Mouse (Mus musculus): ENCODE measurements around the gene Stab1. TPM values are rescaled to one million over a fixed set of nuclear protein-coding genes. Genes with fewer than 3 reads are reported as not detected.

Gene Stab1
- polyA plus RNA-seq, 1 experiment from 2014 or later: 21.8 TPM

GRCm38 (mm10) chr14:31208084-31208483 is 39.6 kb upstream of the Stab1 start, which contains the start of gene Tnnc1:
Gene Tnnc1 (plus strand): TSS chr14:31208312.
- no peaks in the 10 kb centered on the region for H3K9me3 ChIP-seq (replicated peaks; ENCODE audit: control insufficient read depth, low read length)
- H3K27me3 ChIP-seq (replicated peaks; ENCODE audit: control insufficient read depth, insufficient read depth, low read length): no peaks in the 10 kb centered on the region
- peak within 1 kb of the TSS; percentile 86 for H3K4me2 ChIP-seq (ENCODE audit: low read length)
- H3K27ac ChIP-seq (ENCODE audit: low read depth, low read length): peak within 1 kb of the TSS; percentile 88; the same call in 1 of the 2 replicates
- no peak for DNase-seq (ENCODE audit: low spot score)
- peaks cover 11% of the 10 kb centered on the region; the same call in 1 of the 2 replicates for H3K4me1 ChIP-seq (ENCODE audit: control insufficient read depth, insufficient read depth, low read length)
- peaks cover 17% of the 10 kb centered on the region for H3K36me3 ChIP-seq (ENCODE audit: control insufficient read depth, insufficient read depth, low read length)
- peak within 1 kb of the TSS; percentile 95 for H3K9ac ChIP-seq (ENCODE audit: low read length)
- WGBS: 75% methylated on average over 2 of the region's 2 CpGs
- ATAC-seq: no peak
- peak within 1 kb of the TSS; percentile 81; the same call in 1 of the 2 replicates for H3K4me3 ChIP-seq (ENCODE audit: low read depth, low read length)

GRCm38 (mm10) chr14:31207070-31207830 is 38.8 kb upstream of the Stab1 start:
- Histone ChIP-seq H3K27me3 (replicated peaks; ENCODE audit: control insufficient read depth, insufficient read depth, low read length) (no peaks in the 10 kb centered on the region), H3K4me1 (ENCODE audit: control insufficient read depth, insufficient read depth, low read length) (peaks cover 11% of the 10 kb centered on the region; the same call in 1 of the 2 replicates), H3K27ac (ENCODE audit: low read depth, low read length) (peak overlapping the region; percentile 88), H3K9me3 (replicated peaks; ENCODE audit: control insufficient read depth, low read length) (no peaks in the 10 kb centered on the region), H3K36me3 (ENCODE audit: control insufficient read depth, insufficient read depth, low read length) (peaks cover 25% of the 10 kb centered on the region), H3K4me3 (ENCODE audit: low read depth, low read length) (peak overlapping the region; percentile 81), H3K9ac (ENCODE audit: low read length) (peak overlapping the region; percentile 95), H3K4me2 (ENCODE audit: low read length) (peak overlapping the region; percentile 86)
- ATAC-seq (peak; percentile 19), DNase-seq (ENCODE audit: low spot score) (no peak)
- 81% methylated on average over 13 of the region's 13 CpGs for WGBS

GRCm38 (mm10) chr14:31206472-31206981 is 38.1 kb upstream of the Stab1 start:
- peak overlapping the region; percentile 81 for H3K4me3 ChIP-seq (ENCODE audit: low read depth, low read length)
- peak; percentile 97 for DNase-seq (ENCODE audit: low spot score)
- WGBS: under 1% methylated on average over 37 of the region's 48 CpGs

GRCm38 (mm10) chr14:31205562-31206467 is 37.4 kb upstream of the Stab1 start:
- H3K27me3 ChIP-seq (replicated peaks; ENCODE audit: control insufficient read depth, insufficient read depth, low read length): no peaks in the 10 kb centered on the region
- DNase-seq (ENCODE audit: low spot score) (peak; percentile 58), ATAC-seq (peak; percentile 57)
- peaks cover 39% of the 10 kb centered on the region for H3K36me3 ChIP-seq (ENCODE audit: control insufficient read depth, insufficient read depth, low read length)
- peak overlapping the region; percentile 81 for H3K4me3 ChIP-seq (ENCODE audit: low read depth, low read length)
- peak overlapping the region; percentile 95 for H3K9ac ChIP-seq (ENCODE audit: low read length)
- peaks cover 11% of the 10 kb centered on the region; the same call in 1 of the 2 replicates for H3K4me1 ChIP-seq (ENCODE audit: control insufficient read depth, insufficient read depth, low read length)
- H3K27ac ChIP-seq (ENCODE audit: low read depth, low read length): peak overlapping the region; percentile 88
- H3K4me2 ChIP-seq (ENCODE audit: low read length): peak overlapping the region; percentile 86
- under 1% methylated on average over 39 of the region's 39 CpGs for WGBS
- H3K9me3 ChIP-seq (replicated peaks; ENCODE audit: control insufficient read depth, low read length): no peaks in the 10 kb centered on the region

More at GRCm38 (mm10) chr14:31206472-31206981, 38.1 kb upstream of the Stab1 start:
- peak overlapping the region; percentile 95 for H3K9ac ChIP-seq (ENCODE audit: low read length)
- H3K4me1 ChIP-seq (ENCODE audit: control insufficient read depth, insufficient read depth, low read length): peaks cover 11% of the 10 kb centered on the region; the same call in 1 of the 2 replicates
- H3K36me3 ChIP-seq (ENCODE audit: control insufficient read depth, insufficient read depth, low read length): peaks cover 32% of the 10 kb centered on the region
- no peaks in the 10 kb centered on the region for H3K9me3 ChIP-seq (replicated peaks; ENCODE audit: control insufficient read depth, low read length)
- peak overlapping the region; percentile 88 for H3K27ac ChIP-seq (ENCODE audit: low read depth, low read length)
- peak; percentile 82 for ATAC-seq
- peak overlapping the region; percentile 86 for H3K4me2 ChIP-seq (ENCODE audit: low read length)
- no peaks in the 10 kb centered on the region for H3K27me3 ChIP-seq (replicated peaks; ENCODE audit: control insufficient read depth, insufficient read depth, low read length)

- peak overlapping the region; percentile 88 for H3K27ac ChIP-seq (ENCODE audit: low read depth, low read length)
- no peak for DNase-seq (ENCODE audit: low spot score)
- peaks cover 45% of the 10 kb centered on the region for H3K36me3 ChIP-seq (ENCODE audit: control insufficient read depth, insufficient read depth, low read length)
- no peak for ATAC-seq
- peak overlapping the region; percentile 95 for H3K9ac ChIP-seq (ENCODE audit: low read length)
- peak overlapping the region; percentile 81 for H3K4me3 ChIP-seq (ENCODE audit: low read depth, low read length)
- H3K27me3 ChIP-seq (replicated peaks; ENCODE audit: control insufficient read depth, insufficient read depth, low read length): no peaks in the 10 kb centered on the region
- no peaks in the 10 kb centered on the region for H3K9me3 ChIP-seq (replicated peaks; ENCODE audit: control insufficient read depth, low read length)
- WGBS: 20% methylated on average over 8 of the region's 8 CpGs
- peak overlapping the region; percentile 86 for H3K4me2 ChIP-seq (ENCODE audit: low read length)
- H3K4me1 ChIP-seq (ENCODE audit: control insufficient read depth, insufficient read depth, low read length): peaks cover 11% of the 10 kb centered on the region; the same call in 1 of the 2 replicates
These were observed 36.8 kb upstream of the Stab1 start for GRCm38 (mm10) chr14:31205244-31205561.

- Histone ChIP-seq H3K4me3 (ENCODE audit: low read depth, low read length) (peak overlapping the region; percentile 81), H3K4me1 (ENCODE audit: control insufficient read depth, insufficient read depth, low read length) (peaks cover 11% of the 10 kb centered on the region; the same call in 1 of the 2 replicates), H3K4me2 (ENCODE audit: low read length) (peak overlapping the region; percentile 86), H3K9me3 (replicated peaks; ENCODE audit: control insufficient read depth, low read length) (no peaks in the 10 kb centered on the region), H3K36me3 (ENCODE audit: control insufficient read depth, insufficient read depth, low read length) (peaks cover 49% of the 10 kb centered on the region), H3K9ac (ENCODE audit: low read length) (peak overlapping the region; percentile 95), H3K27ac (ENCODE audit: low read depth, low read length) (no peak overlapping the region), H3K27me3 (replicated peaks; ENCODE audit: control insufficient read depth, insufficient read depth, low read length) (no peaks in the 10 kb centered on the region)
- WGBS: 76% methylated on average over 4 of the region's 4 CpGs
- ATAC-seq: no peak
- no peak for DNase-seq (ENCODE audit: low spot score)
These were observed 36.4 kb upstream of the Stab1 start for GRCm38 (mm10) chr14:31204844-31205243.

- Histone ChIP-seq H3K27ac (ENCODE audit: low read depth, low read length) (no peak overlapping the region), H3K4me2 (ENCODE audit: low read length) (no peak overlapping the region), H3K4me1 (ENCODE audit: control insufficient read depth, insufficient read depth, low read length) (peaks cover 9% of the 10 kb centered on the region; the same call in 1 of the 2 replicates), H3K9ac (ENCODE audit: low read length) (no peak overlapping the region), H3K4me3 (ENCODE audit: low read depth, low read length) (no peak overlapping the region), H3K36me3 (ENCODE audit: control insufficient read depth, insufficient read depth, low read length) (peaks cover 92% of the 10 kb centered on the region), H3K27me3 (replicated peaks; ENCODE audit: control insufficient read depth, insufficient read depth, low read length) (no peaks in the 10 kb centered on the region), H3K9me3 (replicated peaks; ENCODE audit: control insufficient read depth, low read length) (no peaks in the 10 kb centered on the region)
- DNase-seq (ENCODE audit: low spot score): no peak
- 86% methylated on average over 3 of the region's 3 CpGs for WGBS
- ATAC-seq: no peak
These were observed 31.6 kb upstream of the Stab1 start for GRCm38 (mm10) chr14:31200038-31200437.

GRCm38 (mm10) chr14:31199599-31199998 is 31.2 kb upstream of the Stab1 start:
- no peak overlapping the region for H3K4me2 ChIP-seq (ENCODE audit: low read length)
- no peak overlapping the region for H3K9ac ChIP-seq (ENCODE audit: low read length)
- WGBS: 94% methylated on average over 7 of the region's 7 CpGs
- no peak for DNase-seq (ENCODE audit: low spot score)
- no peaks in the 10 kb centered on the region for H3K9me3 ChIP-seq (replicated peaks; ENCODE audit: control insufficient read depth, low read length)
- H3K4me1 ChIP-seq (ENCODE audit: control insufficient read depth, insufficient read depth, low read length): peaks cover 5% of the 10 kb centered on the region; the same call in 1 of the 2 replicates
- no peak overlapping the region for H3K4me3 ChIP-seq (ENCODE audit: low read depth, low read length)
- no peaks in the 10 kb centered on the region for H3K27me3 ChIP-seq (replicated peaks; ENCODE audit: control insufficient read depth, insufficient read depth, low read length)
- no peak for ATAC-seq
- H3K27ac ChIP-seq (ENCODE audit: low read depth, low read length): no peak overlapping the region
- H3K36me3 ChIP-seq (ENCODE audit: control insufficient read depth, insufficient read depth, low read length): peaks cover 94% of the 10 kb centered on the region

All from forebrain, embryonic 14.5 days (tissue).